Mouse (Mus musculus) G1E (cell line): Measurements from ENCODE around the gene Cenpn.

Experiments used
- CTCF ChIP-seq: IDR thresholded peaks from 2 replicates; pipeline ENCODE4 v1.5.1; 2012; ENCODE audit warnings: low read depth, low read length, inconsistent platforms, mixed read lengths
- GATA1 ChIP-seq: IDR thresholded peaks from 2 replicates; pipeline ENCODE4 v1.6.1; 2012; ENCODE audit warnings: borderline replicate concordance, low read length, inconsistent platforms, mixed read lengths

- TF ChIP-seq GATA1, result no peak
- TF ChIP-seq CTCF, result no peak
These were observed 47.9 kb upstream of the Cenpn start for GRCm38 (mm10) chr8:116873586-116873985.
